In genomic region chr9:40423427-40423867, GRCm38 (mm10) we compare ENCODE assay signal across 15 mouse cellular contexts.
DNase-seq lines count a peak whose midpoint lies in the region; ATAC-seq and TF ChIP-seq lines count a peak whose summit lies in the region.
"Had no signal": no experiment of that assay in that cellular context is flagged by ENCODE, and none has a peak within 500 bp of the region (broad histone marks: within the 10 kb centered on the region; RNA-seq: fewer than 3 reads in every experiment).

No protein-coding gene starts in this region.

- WGBS in kidney, adult 2 months = 45% methylated on average over 6 of the region's 6 CpGs

- no peaks in the 10 kb centered on the region for H3K36me3 ChIP-seq in kidney, adult 2 months (ENCODE audit: control insufficient read depth, insufficient read depth, low read length)
- H3K36me3 ChIP-seq: embryonic facial prominence, embryonic 13.5 days had no signal

- no peak for TF ChIP-seq POLR2A in kidney, adult 2 months (IDR thresholded peaks at IDR 0.05; ENCODE audit: low read depth, low read length)

- H3K4me3 ChIP-seq in kidney, adult 2 months (ENCODE audit: insufficient read depth, low read depth, low read length) = no peak overlapping the region
- H3K4me3 ChIP-seq in left cerebral cortex, adult 2 months = no peak overlapping the region
- H3K4me3 ChIP-seq: embryonic facial prominence, embryonic 13.5 days had no signal

- peak; percentile 68 for DNase-seq in kidney, adult 2 months
- DNase-seq in kidney, postnatal 36 days = no peak
- peak; percentile 43 to 54 for DNase-seq in CD8-positive naive resting alpha-beta T cell, adult 2 months (ENCODE audit: low read depth in 2 of 2, low spot score in 2 of 2)
- DNase-seq in thymus, postnatal 10 days (ENCODE audit: low spot score in 2 of 2) = peak; percentile 10 to 26
- no peak for DNase-seq in right cerebral cortex, adult 18-20 months
- no peak for DNase-seq in left cerebral cortex, adult 2 months (ENCODE audit: extremely low spot score in 1 of 2, low spot score in 2 of 2)
- DNase-seq in left cerebral cortex, postnatal 4 days = no peak
- DNase-seq: cerebellum, postnatal 10 days; forebrain, postnatal 0 days; heart, adult 11 months; heart, postnatal 36 days had no signal

- peak; percentile 89 for ATAC-seq in megakaryocyte progenitor cell, adult 5-6 weeks (replicated peaks; ENCODE audit: poor library complexity)
- ATAC-seq: forebrain, postnatal 0 days; midbrain, embryonic 16.5 days had no signal

- no peak for TF ChIP-seq CTCF in kidney, adult 2 months (conservative IDR thresholded peaks at IDR 0.05; ENCODE audit: insufficient read depth, insufficient read length, low read depth, low read length)
- TF ChIP-seq CTCF in left cerebral cortex, adult 2 months (IDR thresholded peaks at IDR 0.05) = no peak

- H3K4me1 ChIP-seq in kidney, adult 2 months (ENCODE audit: control insufficient read depth, insufficient read depth, low read length) = peaks cover 12% of the 10 kb centered on the region
- H3K4me1 ChIP-seq: embryonic facial prominence, embryonic 13.5 days had no signal

- H3K27ac ChIP-seq in kidney, adult 2 months (ENCODE audit: insufficient read depth, low read depth, low read length) = no peak overlapping the region
- H3K27ac ChIP-seq in left cerebral cortex, adult 2 months = no peak overlapping the region
- H3K27ac ChIP-seq: embryonic facial prominence, embryonic 13.5 days; liver, embryonic 14.5 days had no signal

- no peaks in the 10 kb centered on the region for H3K27me3 ChIP-seq in kidney, adult 2 months (replicated peaks; ENCODE audit: control insufficient read depth, insufficient read depth, low read length)
- H3K27me3 ChIP-seq: embryonic facial prominence, embryonic 13.5 days had no signal

- intact Hi-C loops in left cerebral cortex, adult 2 months (cut with DNase I) = no loop called here
- intact Hi-C loops in left cerebral cortex, postnatal 4 days (cut with DNase I) = no loop called here

Comparison
In these comparisons a context has a peak if more than half of its experiments do, and no peak if none do; other contexts are left out.
1. DNase-seq: peak in kidney, adult 2 months (single experiment), CD8-positive naive resting alpha-beta T cell, adult 2 months (2 of 2) and thymus, postnatal 10 days (2 of 2); none in kidney, postnatal 36 days (0 of 2), right cerebral cortex, adult 18-20 months (single experiment), left cerebral cortex, adult 2 months (0 of 2) and left cerebral cortex, postnatal 4 days (single experiment).